In genomic region chr5:119301539-119301938, GRCm38 (mm10) we compare ENCODE assay signal across 20 mouse cellular contexts.
DNase-seq lines count a peak whose midpoint lies in the region; ATAC-seq and TF ChIP-seq lines count a peak whose summit lies in the region.
"Had no signal": no experiment of that assay in that cellular context is flagged by ENCODE, and none has a peak within 500 bp of the region (broad histone marks: within the 10 kb centered on the region; RNA-seq: fewer than 3 reads in every experiment).

No protein-coding gene starts in this region.

- H3K27ac ChIP-seq in lung, embryonic 14.5 days (ENCODE audit: low read depth) = no peak overlapping the region
- H3K27ac ChIP-seq in heart, embryonic 11.5 days (ENCODE audit: low read depth, low read length) = no peak overlapping the region
- H3K27ac ChIP-seq: forebrain, embryonic 15.5 days; hindbrain, postnatal 0 days; liver, embryonic 15.5 days; stomach, postnatal 0 days had no signal

- H3K36me3 ChIP-seq in lung, embryonic 14.5 days (ENCODE audit: insufficient read depth) = no peaks in the 10 kb centered on the region
- no peaks in the 10 kb centered on the region for H3K36me3 ChIP-seq in heart, embryonic 11.5 days (ENCODE audit: control insufficient read depth, insufficient read depth, low read length)
- H3K36me3 ChIP-seq: forebrain, embryonic 15.5 days; heart, embryonic 12.5 days; liver, embryonic 15.5 days had no signal

- no peak for TF ChIP-seq CTCF in lung, embryonic 14.5 days (IDR thresholded peaks at IDR 0.05; ENCODE audit: low read depth)

- no peaks in the 10 kb centered on the region for H3K27me3 ChIP-seq in lung, embryonic 14.5 days (ENCODE audit: insufficient read depth, low read length)
- no peaks in the 10 kb centered on the region; the same call in 1 of the 2 replicates for H3K27me3 ChIP-seq in heart, embryonic 11.5 days (ENCODE audit: control insufficient read depth, insufficient read depth, low read length)
- H3K27me3 ChIP-seq: forebrain, embryonic 15.5 days; liver, embryonic 15.5 days had no signal

- peak; percentile 48 for DNase-seq in adrenal gland, postnatal 14 days
- DNase-seq in adrenal gland, adult 18-20 months (ENCODE audit: low spot score in 2 of 2) = no peak
- peak; percentile 23 for DNase-seq in kidney, adult 9 months
- no peak for DNase-seq in kidney, adult 18-20 months
- peak; percentile 31 for DNase-seq in lung, embryonic 14.5 days
- DNase-seq in lung, postnatal 25 days (ENCODE audit: low spot score) = no peak
- peak; percentile 35 for DNase-seq in retina, embryonic 14.5 days (ENCODE audit: low spot score)
- DNase-seq: cerebellum, adult 9-10 months; heart, postnatal 36 days; layer of hippocampus, postnatal 36 days; lung, postnatal 14 days; right cerebral cortex, postnatal 14 days; thymus, postnatal 36 days had no signal

- H3K9me3 ChIP-seq in lung, embryonic 14.5 days (ENCODE audit: low read depth, low read length) = no peaks in the 10 kb centered on the region
- H3K9me3 ChIP-seq in heart, embryonic 11.5 days (replicated peaks; ENCODE audit: control insufficient read depth, low read length) = no peaks in the 10 kb centered on the region
- H3K9me3 ChIP-seq: forebrain, embryonic 15.5 days; heart, embryonic 12.5 days; liver, embryonic 15.5 days had no signal

- H3K4me1 ChIP-seq in lung, embryonic 14.5 days (ENCODE audit: insufficient read depth) = 0 out of 2 replicates have a peak, but pooled peaks cover 4% of the 10 kb centered on the region
- no peaks in the 10 kb centered on the region for H3K4me1 ChIP-seq in heart, embryonic 11.5 days (ENCODE audit: control insufficient read depth, insufficient read depth, low read length)
- H3K4me1 ChIP-seq: liver, embryonic 15.5 days had no signal

- ATAC-seq in lung, embryonic 14.5 days (ENCODE audit: insufficient read depth) = no peak
- ATAC-seq in heart, embryonic 11.5 days (replicated peaks; ENCODE audit: insufficient number of reproducible peaks, low FRiP score, low TSS enrichment) = no peak
- ATAC-seq: forebrain, embryonic 15.5 days; hindbrain, postnatal 0 days had no signal

- no peak overlapping the region for H3K4me3 ChIP-seq in lung, embryonic 14.5 days (ENCODE audit: low read depth, low read length)
- no peak overlapping the region for H3K4me3 ChIP-seq in heart, embryonic 11.5 days (ENCODE audit: low read depth, low read length)
- H3K4me3 ChIP-seq: erythroblast, embryonic 14.5 days; forebrain, embryonic 15.5 days; heart, embryonic 12.5 days; liver, embryonic 15.5 days had no signal

- 23% methylated on average over 5 of the region's 5 CpGs for WGBS in lung, embryonic 14.5 days
- WGBS in heart, embryonic 11.5 days (ENCODE audit: insufficient replicate concordance) = 15% methylated on average over 5 of the region's 5 CpGs

- no peak overlapping the region for H3K4me2 ChIP-seq in lung, embryonic 14.5 days
- no peak overlapping the region for H3K4me2 ChIP-seq in heart, embryonic 11.5 days
- H3K4me2 ChIP-seq: forebrain, embryonic 15.5 days; heart, embryonic 12.5 days; liver, embryonic 15.5 days had no signal

- no peak overlapping the region for H3K9ac ChIP-seq in lung, embryonic 14.5 days
- no peak overlapping the region for H3K9ac ChIP-seq in heart, embryonic 11.5 days (ENCODE audit: low read depth, low read length)
- H3K9ac ChIP-seq: forebrain, embryonic 15.5 days; heart, embryonic 12.5 days; liver, embryonic 15.5 days had no signal

Comparison
In these comparisons a context has a peak if more than half of its experiments do, and no peak if none do; other contexts are left out.
1. DNase-seq: peak in adrenal gland, postnatal 14 days (single experiment), kidney, adult 9 months (single experiment), lung, embryonic 14.5 days (single experiment) and retina, embryonic 14.5 days (single experiment); none in adrenal gland, adult 18-20 months (0 of 2), kidney, adult 18-20 months (single experiment) and lung, postnatal 25 days (single experiment).